Mouse (Mus musculus): ENCODE results near the gene Smdt1.

DNA sequence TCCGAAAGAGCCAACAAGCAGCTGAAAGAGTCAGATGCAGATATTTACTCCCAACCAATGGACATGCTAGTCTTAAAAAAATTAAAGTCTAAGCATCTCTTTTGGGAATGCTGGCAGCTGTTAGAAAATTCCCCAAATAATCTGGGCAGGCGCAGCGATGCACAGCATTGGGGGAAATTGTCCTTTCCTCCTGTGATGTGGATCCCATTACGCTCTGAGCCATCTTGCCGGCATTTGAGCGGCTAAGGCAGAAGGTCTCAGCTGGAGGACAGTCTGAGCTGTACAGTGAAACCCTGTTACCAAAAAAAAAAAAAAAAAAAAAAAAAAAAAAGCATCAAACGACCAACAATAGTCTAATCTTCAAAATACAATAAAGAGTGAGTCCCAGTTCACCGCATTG, 16.6 kb upstream of the Smdt1 start:
- TF ChIP-seq GATA1 (IDR thresholded peaks at IDR 0.05; ENCODE audit: low read length) (no peak), TAL1 (IDR thresholded peaks at IDR 0.05; ENCODE audit: low read length) (no peak)

All from erythroblast, embryonic 14.5 days (primary cell).